Mouse (Mus musculus): Measurements from ENCODE around the gene Dio3. TPM values are rescaled to one million over a fixed set of nuclear protein-coding genes. Genes with fewer than 3 reads are reported as not detected.

The Dio3 gene
- total RNA-seq, 2 experiments from 2014 or later = 1.2 to 4.1 TPM

DNA sequence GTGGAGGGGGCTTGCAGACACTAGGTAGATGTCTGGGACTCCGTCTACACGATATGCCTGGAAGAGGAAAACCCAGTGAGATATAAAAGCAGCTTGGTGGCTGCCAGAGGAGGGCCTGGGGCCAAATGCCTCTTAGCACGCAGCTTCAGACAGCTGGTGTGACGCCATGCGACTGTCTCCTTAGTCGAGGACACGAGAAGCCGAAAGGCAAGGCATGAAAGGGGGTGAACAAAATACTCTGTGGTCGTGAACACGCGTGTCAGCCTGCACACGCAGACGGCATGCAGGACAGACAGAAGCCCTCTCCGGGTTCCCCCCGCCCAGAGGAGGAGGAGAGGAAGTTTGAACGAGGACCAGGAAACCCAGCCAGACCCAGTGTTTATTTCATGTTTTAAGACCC, 16.0 kb downstream of the Dio3 start:
- intact Hi-C loops (cut with DNase I) = no loop called here
- DNase-seq (ENCODE audit: low spot score in 2 of 2) = no peak

DNA sequence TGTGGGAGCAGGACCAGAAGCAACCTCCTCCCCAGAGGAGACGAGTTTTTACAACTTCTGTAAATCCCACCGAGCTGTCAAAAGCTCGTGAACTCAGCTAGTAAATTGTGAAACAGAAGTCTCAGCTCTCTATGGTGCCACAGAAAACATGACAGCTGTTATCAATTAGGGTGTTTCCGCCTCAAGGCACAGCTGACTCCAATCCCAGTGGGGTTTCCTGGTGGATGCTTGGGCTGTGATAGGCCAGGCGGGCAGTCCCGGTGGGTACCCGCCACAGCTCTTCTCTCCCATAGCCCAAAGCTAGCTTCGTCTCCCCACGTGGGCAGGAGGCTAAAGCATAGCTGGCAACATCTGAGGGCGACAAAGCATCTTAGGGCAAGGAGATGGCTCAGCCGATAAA, 19.8 kb downstream of the Dio3 start:
- no peak for DNase-seq (ENCODE audit: low spot score in 2 of 2)
- intact Hi-C loops (cut with DNase I) = no loop called here

DNA sequence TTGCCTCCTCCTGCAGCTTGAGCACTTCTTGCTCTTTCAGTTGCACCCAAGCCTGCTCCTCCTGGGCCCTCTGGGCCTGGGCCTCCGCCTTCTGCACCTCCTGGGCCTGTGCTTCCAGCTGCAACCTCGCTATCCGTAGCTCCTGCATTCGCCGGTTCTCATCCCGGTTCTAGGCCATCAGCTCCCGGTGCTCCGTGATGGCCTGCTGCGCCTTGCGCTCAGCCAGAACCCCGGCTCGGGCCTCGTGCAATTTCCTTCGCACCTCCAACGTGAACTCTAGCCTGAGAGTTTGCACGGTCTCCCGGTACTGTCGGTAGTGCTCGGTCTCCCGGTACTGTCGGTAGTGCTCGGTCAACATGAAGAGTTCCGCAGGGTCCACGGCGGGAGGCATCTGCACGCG, 40.8 kb downstream of the Dio3 start:
- no peak for DNase-seq (ENCODE audit: low spot score in 2 of 2)
- intact Hi-C loops (cut with DNase I) = no loop called here

Small RNAs within 50 kb of the gene (microRNA-seq; reads per million reads assigned to microRNA genes)
- gene Mir1247 = 5.8 to 17.8 reads per million in 2 experiments

Other genes starting within 250 kb of the Dio3 start
- 100 to 1,000 TPM; 242 to 247 TPM for gene Ppp2r5c, start 168.1 kb downstream of the Dio3 start, total RNA-seq (2021)